Mouse (Mus musculus) CH12.LX (cell line): ENCODE results near the gene Gsta3. TPM values are rescaled to one million over a fixed set of nuclear protein-coding genes. Genes with fewer than 3 reads are reported as not detected.

ENCODE experiments used
- DNase-seq: peaks from one replicate; pipeline ENCODE4 v3.0.0-alpha.2; 2013; ENCODE audit errors: extremely low read depth
- H3K27ac ChIP-seq: 2 replicates; pipeline ENCODE4 v1.5.1; 2012; ENCODE audit warnings: low read depth, mild to moderate bottlenecking, control low read depth, moderate library complexity; ENCODE audit not compliant: insufficient read depth
- H3K27me3 ChIP-seq: replicated peaks from 2 replicates; pipeline ENCODE3; 2012; ENCODE audit warnings: inconsistent platforms
- H3K36me3 ChIP-seq, 2 experiments: replicated peaks in 1 of 2; 2 replicates each; pipeline versions ENCODE3 to v1.6.1; 2012; ENCODE audit warnings: inconsistent platforms in 1 of 2, low read length in 1 of 2, mild to moderate bottlenecking in 1 of 2, mixed read lengths in 1 of 2, moderate library complexity in 1 of 2; ENCODE audit not compliant: control insufficient read depth in 1 of 2, insufficient read depth in 1 of 2
- H3K4me1 ChIP-seq, 2 experiments: 2 replicates each; pipeline ENCODE4 v1.6.1; 2012; ENCODE audit warnings: inconsistent platforms in 1 of 2, moderate library complexity in 1 of 2; ENCODE audit not compliant: insufficient read depth in 2 of 2, control insufficient read depth in 1 of 2
- H3K4me2 ChIP-seq: 2 replicates; pipeline ENCODE4 v1.6.1; 2012; ENCODE audit warnings: low read depth, mild to moderate bottlenecking, control low read depth; ENCODE audit not compliant: poor library complexity, insufficient read depth, severe bottlenecking
- H3K4me3 ChIP-seq, 3 experiments: fragments of 150-350 bp in 1 of 3; sonication (generic) in 1 of 3; replicated peaks in 1 of 3; 2 replicates each; pipeline versions ENCODE3 to v1.5.1; 2011 to 2012; ENCODE audit warnings: low read depth in 2 of 3, low read length in 2 of 3, mild to moderate bottlenecking in 2 of 3, moderate library complexity in 2 of 3, control low read depth in 1 of 3, improper control_type of control experiment in 1 of 3, inconsistent platforms in 1 of 3, mixed read lengths in 1 of 3; ENCODE audit not compliant: poor library complexity in 1 of 3
- H3K79me2 ChIP-seq: replicated peaks from 2 replicates; pipeline ENCODE4 v1.6.1; 2012; ENCODE audit warnings: mild to moderate bottlenecking, moderate library complexity; ENCODE audit not compliant: control insufficient read depth, poor library complexity, insufficient read depth, severe bottlenecking; ENCODE audit errors: extremely low read depth
- H3K9ac ChIP-seq: 2 replicates; pipeline ENCODE4 v1.6.1; 2012; ENCODE audit warnings: low read depth, mild to moderate bottlenecking, control low read depth, moderate library complexity; ENCODE audit not compliant: insufficient read depth
- H3K9me3 ChIP-seq: replicated peaks from 2 replicates; pipeline ENCODE3; 2012; ENCODE audit warnings: low read length, inconsistent platforms, mixed read lengths
- CHD2 ChIP-seq: IDR thresholded peaks from 2 replicates; pipeline ENCODE4 v1.6.1; 2011; ENCODE audit warnings: low read length, improper control_type of control experiment
- ETS1 ChIP-seq: conservative IDR thresholded peaks from 2 replicates; pipeline ENCODE4 v1.6.1; 2012; ENCODE audit warnings: low read depth, mild to moderate bottlenecking, inconsistent platforms, low read length, improper control_type of control experiment, moderate library complexity
- GABPA ChIP-seq: IDR thresholded peaks from 2 replicates; pipeline ENCODE4 v1.6.1; 2012; ENCODE audit warnings: low read depth, low read length, improper control_type of control experiment, inconsistent platforms; ENCODE audit not compliant: insufficient replicate concordance
- MXI1 ChIP-seq: IDR thresholded peaks from 2 replicates; pipeline ENCODE4 v1.6.1; 2011; ENCODE audit warnings: mild to moderate bottlenecking, low read depth, low read length, improper control_type of control experiment
- TBP ChIP-seq: conservative IDR thresholded peaks from 2 replicates; pipeline ENCODE4 v1.6.1; 2011; ENCODE audit warnings: low read depth, low read length, improper control_type of control experiment
- UBTF ChIP-seq: IDR thresholded peaks from 2 replicates; pipeline ENCODE4 v1.6.1; 2012; ENCODE audit warnings: low read depth, mild to moderate bottlenecking, inconsistent platforms, low read length, improper control_type of control experiment, moderate library complexity
- USF1 ChIP-seq: IDR thresholded peaks from 2 replicates; pipeline ENCODE4 v1.6.1; 2014; ENCODE audit warnings: low read depth, mild to moderate bottlenecking, inconsistent platforms, low read length, improper control_type of control experiment
- dilution Hi-C: fragments of 300-500 bp; cut with MboI; formaldehyde crosslinking; loops from 2 replicates; pipeline ENCODE4 v1.14.3; 2020; ENCODE audit warnings: low sequenced_read_pairs; ENCODE audit not compliant: extremely low pct_unique_long_range_greater_than_20kb, extremely low pct_ligation_motif_present
- in situ Hi-C: fragments of 300-500 bp; cut with MboI; formaldehyde crosslinking; loops from 3 replicates; pipeline ENCODE4 v1.14.3; 2019; ENCODE audit warnings: low sequenced_read_pairs, low pct_ligation_motif_present, low pct_unique_long_range_greater_than_20kb, mixed read lengths
- polyA plus RNA-seq: library from polyadenylated mRNA; unstranded; fragments of >175 nt; gene quantifications from 2 replicates; pipeline ENCODE4 v1.2.1, GENCODE M21; 2012; ENCODE audit warnings: low read depth; ENCODE audit not compliant: insufficient read length
- total RNA-seq, 2 experiments: library from RNA; depleted of rRNA; stranded (reverse); fragments of 300-350 nt in 1 of 2; fragments of >200 nt in 1 of 2; gene quantifications; 2 replicates each; pipeline ENCODE4 v1.2.3; 2012 to 2014

Gene Gsta3
- total and polyA plus RNA-seq, 3 experiments, result not detected

- H3K4me1 ChIP-seq, result no peaks in the 10 kb centered on the region
- dilution Hi-C loops (no loop called here), in situ Hi-C loops (no loop called here)
- H3K27ac ChIP-seq, result no peak overlapping the region
- no peaks in the 10 kb centered on the region for H3K79me2 ChIP-seq
- H3K4me2 ChIP-seq, result no peak overlapping the region
- no peak overlapping the region for H3K4me3 ChIP-seq
- DNase-seq, result no peak
- TF ChIP-seq CHD2, result no peak
- TF ChIP-seq GABPA, result no peak
- no peak for TF ChIP-seq ETS1
- no peak for TF ChIP-seq TBP
- TF ChIP-seq USF1, result no peak
- TF ChIP-seq MXI1, result no peak
- TF ChIP-seq UBTF, result no peak
- TF ChIP-seq, all 38 proteins: peak for 0
- H3K36me3 ChIP-seq, result no peaks in the 10 kb centered on the region
- no peaks in the 10 kb centered on the region for H3K27me3 ChIP-seq
- no peak overlapping the region for H3K9ac ChIP-seq
- no peaks in the 10 kb centered on the region for H3K9me3 ChIP-seq
These were observed 73.9 kb downstream of the Gsta3 start for GRCm38 (mm10) chr1:21314336-21314735.

Other genes starting within 250 kb of the Gsta3 start
- 2.4 and 2.9 TPM in 2 replicates for gene Tram2, start 161.4 kb upstream of the Gsta3 start, total RNA-seq (2012; rRNA removed)
- 1.3 and 1.9 TPM in 2 replicates for gene Tram2, start 161.4 kb upstream of the Gsta3 start, total RNA-seq (2014; rRNA removed)
- 4.7 and 6.6 TPM in 2 replicates for gene Tram2, start 161.4 kb upstream of the Gsta3 start, polyA plus RNA-seq
- 0.63 and 1.6 TPM in 2 replicates for gene Tmem14a, start 22.0 kb upstream of the Gsta3 start, total RNA-seq (2012; rRNA removed)
- 4.3 TPM in 2 replicates for gene Tmem14a, start 22.0 kb upstream of the Gsta3 start, total RNA-seq (2014; rRNA removed)
- gene Tmem14a, start 22.0 kb upstream of the Gsta3 start, polyA plus RNA-seq, result 2.1 and 2.8 TPM in 2 replicates
- not detected in 2 replicates for gene Khdc1a, start 109.1 kb downstream of the Gsta3 start, total RNA-seq (2012; rRNA removed)
- gene Khdc1a, start 109.1 kb downstream of the Gsta3 start, total RNA-seq (2014; rRNA removed), result not detected in 2 replicates
- gene Khdc1a, start 109.1 kb downstream of the Gsta3 start, polyA plus RNA-seq, result not detected in 2 replicates
- gene Khdc1c, start 127.7 kb downstream of the Gsta3 start, total RNA-seq (2012; rRNA removed), result not detected in 2 replicates
- not detected in 2 replicates for gene Khdc1c, start 127.7 kb downstream of the Gsta3 start, total RNA-seq (2014; rRNA removed)
- not detected in 2 replicates for gene Khdc1c, start 127.7 kb downstream of the Gsta3 start, polyA plus RNA-seq
- not detected in 2 replicates for gene Khdc1b, start 143.0 kb downstream of the Gsta3 start, total RNA-seq (2012; rRNA removed)
- not detected in 2 replicates for gene Khdc1b, start 143.0 kb downstream of the Gsta3 start, total RNA-seq (2014; rRNA removed)
- gene Khdc1b, start 143.0 kb downstream of the Gsta3 start, polyA plus RNA-seq, result not detected in 2 replicates